Mouse (Mus musculus) kidney, embryonic 14.5 days (tissue): ENCODE data around the gene Krt10. TPM values are rescaled to one million over a fixed set of nuclear protein-coding genes. Genes with fewer than 3 reads are reported as not detected.

Experiments
- ATAC-seq: fragments of 200-750 bp; cut with Nextera tagmentation; 2 replicates; pipeline ENCODE4 v1.8.0; 2017; ENCODE audit warnings: moderate number of reproducible peaks, mild to moderate bottlenecking, moderate TSS enrichment, moderate library complexity; ENCODE audit not compliant: low FRiP score, low TSS enrichment
- H3K27ac ChIP-seq: fragments of 300-500 bp; sonication (generic); 2 replicates; pipeline ENCODE4 v1.5.1; 2014; ENCODE audit warnings: low read depth, mild to moderate bottlenecking, low read length, moderate library complexity, mixed read lengths
- H3K27me3 ChIP-seq: fragments of 300-500 bp; sonication (generic); 2 replicates; pipeline ENCODE4 v1.6.1; 2014; ENCODE audit warnings: mild to moderate bottlenecking, low read length; ENCODE audit not compliant: control insufficient read depth, insufficient read depth
- H3K36me3 ChIP-seq: fragments of 300-500 bp; sonication (generic); 2 replicates; pipeline ENCODE4 v1.6.1; 2014; ENCODE audit warnings: low read length, mixed read lengths; ENCODE audit not compliant: control insufficient read depth, insufficient read depth
- H3K4me1 ChIP-seq: fragments of 300-500 bp; sonication (generic); 2 replicates; pipeline ENCODE4 v1.6.1; 2014; ENCODE audit warnings: low read length, mixed read lengths; ENCODE audit not compliant: control insufficient read depth, insufficient read depth
- H3K4me2 ChIP-seq: fragments of 300-500 bp; sonication (generic); replicated peaks from 2 replicates; pipeline ENCODE4 v1.6.1; 2014; ENCODE audit warnings: low read depth, mild to moderate bottlenecking, low read length
- H3K4me3 ChIP-seq: fragments of 300-500 bp; sonication (generic); 2 replicates; pipeline ENCODE4 v1.5.1; 2014; ENCODE audit warnings: mild to moderate bottlenecking, low read length
- H3K9ac ChIP-seq: fragments of 300-500 bp; sonication (generic); 2 replicates; pipeline ENCODE4 v1.6.1; 2014; ENCODE audit warnings: low read depth, mild to moderate bottlenecking, low read length, moderate library complexity
- H3K9me3 ChIP-seq: fragments of 300-500 bp; sonication (generic); 2 replicates; pipeline ENCODE4 v1.6.1; 2016; ENCODE audit warnings: low read length; ENCODE audit not compliant: control insufficient read depth
- WGBS: fragments of 180-500 bp; shearing (Covaris S2); extraction: QIAGEN DNeasy Blood & Tissue Kit; methylation state at CpG from one replicate; pipeline ENCODE4 v1.1.7; 2014; 5-methylcytosine and 5-hydroxymethylcytosine counted together
- polyA plus RNA-seq: library from polyadenylated mRNA; unstranded; fragments of >200 nt; fragmentation: Nextera tagmentation; extraction: Ambion mirVana; gene quantifications from 2 replicates; pipeline ENCODE4 v1.2.1, GENCODE M21; 2014

The Krt10 gene
- polyA plus RNA-seq, 1 experiment from 2014 or later: 31.3 TPM

- H3K4me2 ChIP-seq: no peak overlapping the region
- H3K27ac ChIP-seq: no peak overlapping the region
- H3K36me3 ChIP-seq: no peaks in the 10 kb centered on the region
- H3K27me3 ChIP-seq: no peaks in the 10 kb centered on the region
- no peaks in the 10 kb centered on the region for H3K9me3 ChIP-seq
- no peak overlapping the region for H3K9ac ChIP-seq
- 20% methylated on average over 6 of the region's 6 CpGs for WGBS
- no peak for ATAC-seq
- no peaks in the 10 kb centered on the region for H3K4me1 ChIP-seq
- H3K4me3 ChIP-seq: no peak overlapping the region
Measured at GRCm38 (mm10) chr11:99413247-99413646, 24.1 kb upstream of the Krt10 start.

DNA sequence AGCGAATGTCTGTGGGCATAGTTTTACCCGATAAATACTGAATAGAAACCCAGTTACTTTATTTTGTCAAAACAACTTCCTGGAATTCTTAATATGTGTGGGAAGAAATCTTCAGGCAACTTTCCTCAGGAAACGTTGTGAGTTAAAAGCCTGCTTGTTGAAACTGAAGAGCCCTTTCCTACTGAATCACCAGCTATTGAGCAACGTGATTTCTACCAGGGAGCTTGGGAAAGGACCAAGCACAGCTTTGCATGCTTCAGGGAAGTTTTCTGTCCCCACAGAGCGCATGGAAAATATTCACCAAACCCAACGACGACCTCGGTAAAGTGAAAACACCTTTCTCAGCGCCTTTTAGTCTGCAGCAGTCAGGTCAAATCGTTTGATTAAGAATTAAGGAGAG, 17.0 kb upstream of the Krt10 start:
- WGBS: 75% methylated on average over 10 of the region's 10 CpGs
- no peak for ATAC-seq
- Histone ChIP-seq H3K36me3 (no peaks in the 10 kb centered on the region), H3K4me1 (no peaks in the 10 kb centered on the region), H3K27me3 (no peaks in the 10 kb centered on the region; the same call in none of the 2 replicates), H3K9me3 (no peaks in the 10 kb centered on the region), H3K4me2 (no peak overlapping the region), H3K9ac (no peak overlapping the region), H3K4me3 (no peak overlapping the region), H3K27ac (no peak overlapping the region)

- Histone ChIP-seq H3K9ac (no peak overlapping the region), H3K4me3 (no peak overlapping the region), H3K4me2 (no peak overlapping the region), H3K27me3 (peaks cover 4% of the 10 kb centered on the region; the same call in 1 of the 2 replicates), H3K27ac (no peak overlapping the region), H3K4me1 (no peaks in the 10 kb centered on the region), H3K36me3 (no peaks in the 10 kb centered on the region), H3K9me3 (no peaks in the 10 kb centered on the region)
- no peak for ATAC-seq
- 86% methylated on average over 13 of the region's 13 CpGs for WGBS
Measured at GRCm38 (mm10) chr11:99399956-99400549, 10.9 kb upstream of the Krt10 start.

- Histone ChIP-seq H3K4me2 (no peak overlapping the region), H3K4me1 (no peaks in the 10 kb centered on the region), H3K9me3 (no peaks in the 10 kb centered on the region), H3K27me3 (peaks cover 4% of the 10 kb centered on the region; the same call in 1 of the 2 replicates), H3K36me3 (no peaks in the 10 kb centered on the region), H3K9ac (no peak overlapping the region), H3K27ac (no peak overlapping the region), H3K4me3 (no peak overlapping the region)
- 64% methylated on average over 6 of the region's 8 CpGs for WGBS
- no peak for ATAC-seq
Measured at GRCm38 (mm10) chr11:99398832-99399231, 9.7 kb upstream of the Krt10 start.

GRCm38 (mm10) chr11:99398084-99398483, 8.9 kb upstream of the Krt10 start:
- H3K9ac ChIP-seq: no peak overlapping the region
- no peak for ATAC-seq
- no peak overlapping the region for H3K4me3 ChIP-seq
- no peak overlapping the region for H3K4me2 ChIP-seq
- H3K9me3 ChIP-seq: no peaks in the 10 kb centered on the region
- H3K4me1 ChIP-seq: no peaks in the 10 kb centered on the region
- H3K27ac ChIP-seq: no peak overlapping the region
- H3K27me3 ChIP-seq: peaks cover 4% of the 10 kb centered on the region; the same call in 1 of the 2 replicates
- H3K36me3 ChIP-seq: no peaks in the 10 kb centered on the region
- WGBS: 65% methylated on average over 3 of the region's 3 CpGs

- Histone ChIP-seq H3K9me3 (no peaks in the 10 kb centered on the region), H3K36me3 (no peaks in the 10 kb centered on the region), H3K27me3 (peaks cover 4% of the 10 kb centered on the region; the same call in 1 of the 2 replicates), H3K27ac (no peak overlapping the region), H3K4me2 (no peak overlapping the region), H3K4me3 (no peak overlapping the region), H3K9ac (no peak overlapping the region), H3K4me1 (no peaks in the 10 kb centered on the region)
- ATAC-seq: no peak
- whole genome bisulfite sequencing: 88% methylated on average over 2 of the region's 2 CpGs
Measured at GRCm38 (mm10) chr11:99396661-99397060, 7.5 kb upstream of the Krt10 start.

- H3K4me1 ChIP-seq: no peaks in the 10 kb centered on the region
- ATAC-seq: no peak
- WGBS: 41% methylated on average over 3 of the region's 3 CpGs
Measured at GRCm38 (mm10) chr11:99396034-99396433, 6.9 kb upstream of the Krt10 start.

GRCm38 (mm10) chr11:99392492-99392891, 3.3 kb upstream of the Krt10 start:
- no peak overlapping the region for H3K4me3 ChIP-seq
- no peaks in the 10 kb centered on the region for H3K4me1 ChIP-seq
- no peak overlapping the region for H3K27ac ChIP-seq
- no peaks in the 10 kb centered on the region for H3K9me3 ChIP-seq
- H3K27me3 ChIP-seq: no peaks in the 10 kb centered on the region
- H3K9ac ChIP-seq: no peak overlapping the region
- no peak overlapping the region for H3K4me2 ChIP-seq
- ATAC-seq: no peak
- WGBS: 84% methylated on average over 10 of the region's 10 CpGs
- no peaks in the 10 kb centered on the region for H3K36me3 ChIP-seq

More at GRCm38 (mm10) chr11:99396034-99396433, 6.9 kb upstream of the Krt10 start:
- H3K36me3 ChIP-seq: no peaks in the 10 kb centered on the region
- peaks cover 4% of the 10 kb centered on the region; the same call in 1 of the 2 replicates for H3K27me3 ChIP-seq
- H3K9ac ChIP-seq: no peak overlapping the region
- no peak overlapping the region for H3K27ac ChIP-seq
- H3K9me3 ChIP-seq: no peaks in the 10 kb centered on the region
- no peak overlapping the region for H3K4me2 ChIP-seq
- no peak overlapping the region for H3K4me3 ChIP-seq

- H3K27ac ChIP-seq: no peak overlapping the region
- ATAC-seq: no peak
- no peak overlapping the region for H3K4me3 ChIP-seq
- 82% methylated on average over 6 of the region's 6 CpGs for WGBS
- no peak overlapping the region for H3K9ac ChIP-seq
- no peaks in the 10 kb centered on the region for H3K27me3 ChIP-seq
- no peaks in the 10 kb centered on the region for H3K9me3 ChIP-seq
- no peak overlapping the region for H3K4me2 ChIP-seq
- no peaks in the 10 kb centered on the region; the same call in 1 of the 2 replicates for H3K4me1 ChIP-seq
- no peaks in the 10 kb centered on the region for H3K36me3 ChIP-seq
Measured at GRCm38 (mm10) chr11:99391375-99391774, 2.2 kb upstream of the Krt10 start.
